Mouse (Mus musculus) erythroblast, embryonic 14.5 days (primary cell): ENCODE results near the gene Rarb. TPM values are rescaled to one million over a fixed set of nuclear protein-coding genes. Genes with fewer than 3 reads are reported as not detected.

Source experiments
- H3K27me3 ChIP-seq: 2 replicates; pipeline ENCODE4 v1.6.1; 2012; ENCODE audit warnings: inconsistent platforms; ENCODE audit not compliant: control insufficient read depth
- H3K36me3 ChIP-seq: 2 replicates; pipeline ENCODE4 v1.6.1; 2012; ENCODE audit warnings: mild to moderate bottlenecking, inconsistent platforms; ENCODE audit not compliant: control insufficient read depth
- H3K4me1 ChIP-seq: 2 replicates; pipeline ENCODE4 v1.6.1; 2012; ENCODE audit warnings: inconsistent platforms; ENCODE audit not compliant: control insufficient read depth
- H3K4me3 ChIP-seq: replicated peaks from 2 replicates; pipeline ENCODE3; 2012; ENCODE audit warnings: moderate library complexity, mild to moderate bottlenecking, inconsistent platforms
- H3K9me3 ChIP-seq: 2 replicates; pipeline ENCODE4 v1.6.1; 2012; ENCODE audit warnings: low read length, inconsistent platforms, mixed read lengths; ENCODE audit not compliant: control insufficient read depth
- GATA1 ChIP-seq: IDR thresholded peaks from 2 replicates; pipeline ENCODE4 v1.6.1; 2012; ENCODE audit warnings: low read length, inconsistent platforms, mixed read lengths
- TAL1 ChIP-seq: IDR thresholded peaks from 3 replicates; pipeline ENCODE4 v1.6.1; 2012; ENCODE audit warnings: low read length, inconsistent platforms, mixed read lengths
- polyA plus RNA-seq: library from polyadenylated mRNA; stranded (reverse); fragments of >175 nt; gene quantifications from 2 replicates; pipeline ENCODE4 v1.2.3, GENCODE M21; 2012

Gene Rarb
- polyA plus RNA-seq, 1 experiment = not detected

DNA sequence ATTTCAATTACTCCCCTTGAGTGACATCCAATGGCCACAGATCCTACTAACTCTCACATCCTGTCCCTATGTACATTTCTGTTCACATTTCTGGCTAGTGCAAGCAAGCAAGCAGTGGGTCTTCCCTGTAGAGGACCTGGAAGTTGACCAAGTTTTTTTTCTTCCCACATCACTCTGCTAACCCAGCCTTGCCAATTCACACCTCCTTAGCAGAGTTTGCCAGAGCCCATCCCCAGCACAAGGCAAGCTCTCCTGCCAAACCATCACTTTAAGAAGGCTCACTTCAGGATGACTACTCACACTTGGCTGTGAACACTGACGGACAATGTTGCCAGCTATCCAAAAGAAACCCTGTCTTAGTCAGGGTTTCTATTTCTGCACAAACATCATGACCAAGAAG is 80.4 kb downstream of the Rarb start:
- no peaks in the 10 kb centered on the region for H3K27me3 ChIP-seq
- H3K4me3 ChIP-seq = no peak overlapping the region
- H3K4me1 ChIP-seq = no peaks in the 10 kb centered on the region
- no peaks in the 10 kb centered on the region for H3K36me3 ChIP-seq
- H3K9me3 ChIP-seq = no peaks in the 10 kb centered on the region
- no peak for TF ChIP-seq TAL1
- TF ChIP-seq GATA1 = no peak

- Histone ChIP-seq H3K4me1 (no peaks in the 10 kb centered on the region), H3K4me3 (no peak overlapping the region), H3K9me3 (no peaks in the 10 kb centered on the region), H3K36me3 (no peaks in the 10 kb centered on the region), H3K27me3 (no peaks in the 10 kb centered on the region)
- TF ChIP-seq TAL1 = no peak
- TF ChIP-seq GATA1 = no peak
Observed at GRCm38 (mm10) chr14:16737781-16738180, 81.2 kb downstream of the Rarb start.

DNA sequence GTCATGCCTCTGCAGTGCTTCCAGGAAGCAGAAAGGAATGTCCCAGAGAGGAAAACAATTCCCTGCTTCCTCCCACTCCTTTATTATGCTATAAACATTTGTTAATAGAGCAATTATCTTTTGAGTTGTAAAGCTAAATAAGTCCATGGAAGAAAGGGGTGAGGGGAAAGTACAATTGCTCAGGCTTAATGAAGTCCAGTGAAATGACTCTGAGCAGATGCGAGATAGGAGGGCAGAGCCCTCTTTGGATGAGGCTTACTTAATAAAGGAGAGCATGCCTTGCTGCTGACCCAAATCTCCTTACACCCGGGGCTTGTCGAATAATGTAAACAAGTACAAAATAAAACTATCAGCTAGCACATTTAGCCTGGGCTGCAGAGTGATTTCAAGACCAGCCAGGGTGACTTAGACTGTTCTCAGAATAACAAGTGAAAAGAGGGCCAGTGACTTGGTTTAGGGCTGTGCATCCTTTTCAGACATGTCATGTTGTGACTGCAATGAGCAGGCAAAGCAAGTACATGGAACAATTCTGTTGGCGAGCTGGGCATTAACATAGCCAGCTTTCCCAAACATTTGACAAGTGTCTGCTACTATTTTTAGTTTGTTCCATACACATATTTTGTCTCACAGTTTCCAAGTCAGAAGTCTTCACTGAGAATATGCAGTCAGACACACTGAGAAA is 83.5 kb downstream of the Rarb start:
- TF ChIP-seq TAL1 (no peak), GATA1 (no peak)
- Histone ChIP-seq H3K36me3 (no peaks in the 10 kb centered on the region), H3K27me3 (no peaks in the 10 kb centered on the region), H3K4me3 (no peak overlapping the region), H3K4me1 (no peaks in the 10 kb centered on the region), H3K9me3 (no peaks in the 10 kb centered on the region)

DNA sequence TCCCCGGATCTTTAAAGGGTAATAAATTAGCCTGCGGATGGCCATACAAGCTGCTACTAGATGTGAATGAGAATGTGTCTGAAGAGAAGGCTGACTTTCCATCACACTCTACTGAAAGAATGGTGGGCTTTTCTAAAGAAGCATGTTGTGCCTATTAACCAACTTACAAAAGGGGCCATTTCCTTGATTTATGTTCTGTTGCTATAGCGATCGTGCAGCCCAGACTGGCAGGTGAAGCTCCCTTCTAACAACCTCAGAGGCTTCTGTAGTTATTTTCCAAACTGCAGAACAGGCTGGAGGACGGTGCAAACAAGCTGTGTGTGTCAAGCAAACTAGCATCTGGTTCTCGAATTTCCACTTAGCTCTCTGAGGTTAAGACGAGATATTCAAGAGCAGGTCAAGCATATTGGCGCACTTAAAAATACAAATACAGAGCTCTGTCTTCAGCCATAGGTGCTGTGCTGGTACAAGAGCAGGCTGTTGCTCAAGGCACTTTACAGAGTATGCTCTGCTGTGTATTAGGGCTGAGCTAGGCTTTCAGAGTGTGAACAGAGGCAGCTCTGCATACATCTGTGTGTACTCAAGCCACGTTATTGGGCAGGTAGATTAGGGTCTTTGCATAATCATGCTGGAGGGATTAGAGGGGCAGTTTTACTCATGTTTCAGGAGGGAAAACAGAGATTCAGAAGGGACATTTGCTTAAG is 85.2 kb downstream of the Rarb start:
- Histone ChIP-seq H3K36me3 (no peaks in the 10 kb centered on the region), H3K9me3 (no peaks in the 10 kb centered on the region), H3K4me3 (no peak overlapping the region), H3K27me3 (no peaks in the 10 kb centered on the region), H3K4me1 (no peaks in the 10 kb centered on the region)
- no peak for TF ChIP-seq TAL1
- no peak for TF ChIP-seq GATA1

GRCm38 (mm10) chr14:16732054-16732453 is 86.9 kb downstream of the Rarb start:
- Histone ChIP-seq H3K27me3 (no peaks in the 10 kb centered on the region), H3K4me1 (no peaks in the 10 kb centered on the region), H3K9me3 (no peaks in the 10 kb centered on the region), H3K4me3 (no peak overlapping the region), H3K36me3 (no peaks in the 10 kb centered on the region)
- TF ChIP-seq GATA1 (no peak), TAL1 (no peak)

GRCm38 (mm10) chr14:16728175-16728838 is 90.6 kb downstream of the Rarb start:
- no peaks in the 10 kb centered on the region for H3K27me3 ChIP-seq
- no peaks in the 10 kb centered on the region for H3K36me3 ChIP-seq
- H3K4me1 ChIP-seq = no peaks in the 10 kb centered on the region
- no peak overlapping the region for H3K4me3 ChIP-seq
- TF ChIP-seq GATA1 = no peak
- H3K9me3 ChIP-seq = peaks cover 6% of the 10 kb centered on the region

- TF ChIP-seq TAL1 (no peak), GATA1 (no peak)
- Histone ChIP-seq H3K9me3 (peaks cover 8% of the 10 kb centered on the region), H3K4me1 (no peaks in the 10 kb centered on the region), H3K27me3 (no peaks in the 10 kb centered on the region), H3K36me3 (no peaks in the 10 kb centered on the region), H3K4me3 (no peak overlapping the region)
Observed at GRCm38 (mm10) chr14:16723991-16724390, 95.0 kb downstream of the Rarb start.

DNA sequence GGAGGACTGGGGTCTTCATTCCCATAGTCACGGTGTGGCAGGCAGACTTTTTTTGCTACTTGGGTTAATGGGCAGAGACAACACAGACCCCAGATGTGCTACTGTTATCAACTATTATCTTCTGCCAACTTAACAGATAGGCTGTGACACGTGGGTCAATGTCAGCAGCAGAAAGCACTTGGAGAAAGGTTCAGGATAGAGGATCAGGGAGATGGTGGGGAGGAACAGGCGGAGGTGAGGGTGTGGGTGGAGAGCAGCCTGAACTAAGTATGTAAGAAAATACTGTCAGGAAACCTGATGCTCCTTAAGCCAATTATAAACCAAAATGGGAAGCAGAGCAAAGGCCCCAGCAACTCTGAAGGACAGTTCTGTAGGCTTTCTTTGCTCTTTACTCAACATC is 101.1 kb downstream of the Rarb start:
- Histone ChIP-seq H3K36me3 (no peaks in the 10 kb centered on the region), H3K9me3 (peaks cover 2% of the 10 kb centered on the region; the same call in 1 of the 2 replicates), H3K4me1 (no peaks in the 10 kb centered on the region), H3K27me3 (no peaks in the 10 kb centered on the region), H3K4me3 (no peak overlapping the region)
- TF ChIP-seq TAL1 = no peak

- Histone ChIP-seq H3K4me3 (no peak overlapping the region), H3K9me3 (no peaks in the 10 kb centered on the region), H3K27me3 (no peaks in the 10 kb centered on the region), H3K4me1 (no peaks in the 10 kb centered on the region), H3K36me3 (no peaks in the 10 kb centered on the region)
- TF ChIP-seq GATA1 (no peak), TAL1 (no peak)
Observed at GRCm38 (mm10) chr14:16714344-16714955, 104.5 kb downstream of the Rarb start.
